In the genomic region with DNA sequence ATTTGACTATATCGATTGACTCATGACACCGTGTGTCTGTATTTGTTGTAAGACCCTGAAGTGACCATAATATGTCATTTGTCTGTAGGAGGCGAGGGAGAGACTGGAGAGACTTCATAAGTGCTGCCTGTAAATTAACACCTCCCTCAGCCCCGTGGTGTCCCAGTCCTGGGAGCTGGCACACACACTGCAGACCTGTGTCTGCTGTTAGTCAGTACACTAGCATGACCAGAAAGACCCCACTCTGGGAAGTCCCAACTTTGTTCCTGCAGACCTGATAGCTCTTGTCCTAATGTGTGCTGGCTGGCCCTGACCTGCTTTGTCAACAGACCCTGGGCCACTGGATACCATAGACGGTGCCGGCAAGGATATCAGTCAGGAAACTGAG, we compare ENCODE assay signal across 9 mouse cellular contexts. TPM values are rescaled to one million over a fixed set of nuclear protein-coding genes. Genes with fewer than 3 reads are reported as not detected.
DNase-seq lines count a peak whose midpoint lies in the region; ATAC-seq and TF ChIP-seq lines count a peak whose summit lies in the region.
"Had no signal": no experiment of that assay in that cellular context is flagged by ENCODE, and none has a peak within 500 bp of the region (broad histone marks: within the 10 kb centered on the region; RNA-seq: fewer than 3 reads in every experiment).

No protein-coding gene starts in this region.

- no peak for TF ChIP-seq CTCF in thymus, adult 2 months (IDR thresholded peaks at IDR 0.05; ENCODE audit: borderline replicate concordance, control insufficient read depth, extremely low read depth, insufficient read depth, low read length, poor library complexity)

- peak overlapping the region; percentile 67 for H3K4me2 ChIP-seq in kidney, embryonic 16.5 days (replicated peaks; ENCODE audit: low read depth, low read length)
- H3K4me2 ChIP-seq in embryonic facial prominence, embryonic 14.5 days (ENCODE audit: low read depth, low read length), result peak overlapping the region; percentile 81
- H3K4me2 ChIP-seq in intestine, embryonic 16.5 days (ENCODE audit: low read depth, low read length), result peak overlapping the region; percentile 84
- peak overlapping the region; percentile 72 for H3K4me2 ChIP-seq in neural tube, embryonic 14.5 days (ENCODE audit: low read depth, low read length)

- peak overlapping the region; percentile 91 for H3K4me3 ChIP-seq in kidney, embryonic 16.5 days (ENCODE audit: low read length)
- H3K4me3 ChIP-seq in embryonic facial prominence, embryonic 14.5 days (ENCODE audit: low read depth, low read length), result peak overlapping the region; percentile 81
- H3K4me3 ChIP-seq in intestine, embryonic 16.5 days (ENCODE audit: low read length), result peak overlapping the region; percentile 70
- H3K4me3 ChIP-seq in neural tube, embryonic 14.5 days (ENCODE audit: low read depth, low read length), result no peak overlapping the region; the same call in 1 of the 2 replicates
- H3K4me3 ChIP-seq in thymus, adult 2 months (ENCODE audit: control insufficient read depth, insufficient read depth, low read length), result no peak overlapping the region

- TF ChIP-seq POLR2A in thymus, adult 2 months (IDR thresholded peaks at IDR 0.05; ENCODE audit: control insufficient read depth, extremely low read depth, insufficient read depth, low read length, poor library complexity), result no peak

- H3K27ac ChIP-seq in kidney, embryonic 16.5 days (ENCODE audit: low read length), result no peak overlapping the region
- H3K27ac ChIP-seq in embryonic facial prominence, embryonic 14.5 days (replicated peaks; ENCODE audit: low read depth, low read length), result no peak overlapping the region
- peak overlapping the region; percentile 5; the same call in 1 of the 2 replicates for H3K27ac ChIP-seq in intestine, embryonic 16.5 days (ENCODE audit: low read length)
- no peak overlapping the region for H3K27ac ChIP-seq in neural tube, embryonic 14.5 days (ENCODE audit: low read depth, low read length)
- no peak overlapping the region for H3K27ac ChIP-seq in thymus, adult 2 months (ENCODE audit: control insufficient read depth, insufficient read depth, low read length)

- peaks cover 42% of the 10 kb centered on the region for H3K4me1 ChIP-seq in kidney, embryonic 16.5 days (ENCODE audit: insufficient read depth, low read length)
- peaks cover 41% of the 10 kb centered on the region for H3K4me1 ChIP-seq in embryonic facial prominence, embryonic 14.5 days (ENCODE audit: control insufficient read depth, insufficient read depth, low read length)
- H3K4me1 ChIP-seq in intestine, embryonic 16.5 days (ENCODE audit: control insufficient read depth, insufficient read depth, low read length), result peaks cover 45% of the 10 kb centered on the region
- peaks cover 36% of the 10 kb centered on the region for H3K4me1 ChIP-seq in neural tube, embryonic 14.5 days (ENCODE audit: control insufficient read depth, insufficient read depth, low read length)
- peaks cover 46% of the 10 kb centered on the region for H3K4me1 ChIP-seq in thymus, adult 2 months (replicated peaks; ENCODE audit: control insufficient read depth, insufficient read depth, low read length)

- H3K9me3 ChIP-seq in kidney, embryonic 16.5 days (ENCODE audit: low read length), result no peaks in the 10 kb centered on the region
- H3K9me3 ChIP-seq in embryonic facial prominence, embryonic 14.5 days (ENCODE audit: control insufficient read depth, low read length), result no peaks in the 10 kb centered on the region
- H3K9me3 ChIP-seq in intestine, embryonic 16.5 days (ENCODE audit: control insufficient read depth, low read length), result no peaks in the 10 kb centered on the region
- no peaks in the 10 kb centered on the region for H3K9me3 ChIP-seq in neural tube, embryonic 14.5 days (ENCODE audit: control insufficient read depth, low read length)

- DNase-seq in kidney, postnatal 25 days, result no peak
- DNase-seq in embryonic facial prominence, embryonic 14.5 days (ENCODE audit: low spot score), result no peak
- DNase-seq in thymus, adult 2 months, result no peak
- DNase-seq in urinary bladder, postnatal 36 days (ENCODE audit: low spot score in 2 of 2), result no peak
- no peak for DNase-seq in layer of hippocampus, adult 18-20 months (ENCODE audit: low spot score in 2 of 2)
- DNase-seq: thymus, postnatal 4 days had no signal

- no peaks in the 10 kb centered on the region for H3K36me3 ChIP-seq in kidney, embryonic 16.5 days (ENCODE audit: insufficient read depth, low read length)
- H3K36me3 ChIP-seq in embryonic facial prominence, embryonic 14.5 days (ENCODE audit: control insufficient read depth, insufficient read depth, low read length), result 0 out of 2 replicates have a peak, but pooled peaks cover 4% of the 10 kb centered on the region
- no peaks in the 10 kb centered on the region for H3K36me3 ChIP-seq in intestine, embryonic 16.5 days (ENCODE audit: control insufficient read depth, insufficient read depth, low read length)
- no peaks in the 10 kb centered on the region for H3K36me3 ChIP-seq in neural tube, embryonic 14.5 days (ENCODE audit: control insufficient read depth, insufficient read depth, low read length)
- no peaks in the 10 kb centered on the region for H3K36me3 ChIP-seq in thymus, adult 2 months (ENCODE audit: control insufficient read depth, insufficient read depth, low read length)

- peak overlapping the region; percentile 61 for H3K9ac ChIP-seq in kidney, embryonic 16.5 days (replicated peaks; ENCODE audit: low read length)
- peak overlapping the region; percentile 92 for H3K9ac ChIP-seq in embryonic facial prominence, embryonic 14.5 days (ENCODE audit: low read depth, low read length)
- H3K9ac ChIP-seq in intestine, embryonic 16.5 days (ENCODE audit: low read depth, low read length), result peak overlapping the region; percentile 96
- H3K9ac ChIP-seq in neural tube, embryonic 14.5 days (replicated peaks; ENCODE audit: low read depth, low read length), result no peak overlapping the region; the same call in 1 of the 2 replicates

- 23% methylated on average over 6 of the region's 6 CpGs for WGBS in kidney, embryonic 16.5 days
- WGBS in embryonic facial prominence, embryonic 14.5 days, result 62% methylated on average over 6 of the region's 6 CpGs
- WGBS in intestine, embryonic 16.5 days, result 43% methylated on average over 6 of the region's 6 CpGs
- WGBS in neural tube, embryonic 14.5 days, result 75% methylated on average over 6 of the region's 6 CpGs
- 77% methylated on average over 6 of the region's 6 CpGs for WGBS in thymus, adult 2 months

- no peak for ATAC-seq in kidney, embryonic 16.5 days (ENCODE audit: low FRiP score, low TSS enrichment)
- ATAC-seq in embryonic facial prominence, embryonic 14.5 days (ENCODE audit: low read depth), result no peak
- ATAC-seq in intestine, embryonic 16.5 days, result no peak
- ATAC-seq in neural tube, embryonic 14.5 days (ENCODE audit: low read depth), result no peak

- H3K27me3 ChIP-seq in kidney, embryonic 16.5 days (ENCODE audit: insufficient read depth, low read length), result no peaks in the 10 kb centered on the region
- no peaks in the 10 kb centered on the region for H3K27me3 ChIP-seq in embryonic facial prominence, embryonic 14.5 days (replicated peaks; ENCODE audit: control insufficient read depth, insufficient read depth, low read length)
- H3K27me3 ChIP-seq in intestine, embryonic 16.5 days (replicated peaks; ENCODE audit: control insufficient read depth, insufficient read depth, low read length), result no peaks in the 10 kb centered on the region
- no peaks in the 10 kb centered on the region for H3K27me3 ChIP-seq in neural tube, embryonic 14.5 days (ENCODE audit: control insufficient read depth, insufficient read depth, low read length)
- H3K27me3 ChIP-seq in thymus, adult 2 months (ENCODE audit: control insufficient read depth, insufficient read depth, low read length), result no peaks in the 10 kb centered on the region

RNA-seq across cellular contexts. Expression of gene Slc9a1, which starts 2.8 kb away (rescaled TPM):
- polyA plus RNA-seq in kidney, embryonic 16.5 days (2015; fragmentation: Nextera tagmentation; extraction: Ambion mirVana), result 9.5 and 10.7 TPM in 2 replicates
- 9.2 and 11.0 TPM in 2 replicates for polyA plus RNA-seq in embryonic facial prominence, embryonic 14.5 days (2014; fragmentation: Nextera tagmentation; extraction: Ambion mirVana)
- polyA plus RNA-seq in intestine, embryonic 16.5 days (2015; fragmentation: Nextera tagmentation; extraction: Ambion mirVana), result 9.1 and 9.2 TPM in 2 replicates
- polyA plus RNA-seq in neural tube, embryonic 14.5 days (2014; fragmentation: Nextera tagmentation; extraction: Ambion mirVana), result 8.0 and 9.7 TPM in 2 replicates
- polyA plus RNA-seq in thymus, adult 2 months (2012; rRNA removed), result 77.9 and 89.8 TPM in 2 replicates
- 10 to 100 TPM; 62.2 to 62.9 TPM for total RNA-seq in layer of hippocampus, adult 18-20 months (2021)

RNA-seq across cellular contexts. Expression of gene Wdtc1, which starts 19.0 kb away (rescaled TPM):
- 12.9 and 14.4 TPM in 2 replicates for polyA plus RNA-seq in kidney, embryonic 16.5 days (2015; fragmentation: Nextera tagmentation; extraction: Ambion mirVana)
- 17.4 and 17.6 TPM in 2 replicates for polyA plus RNA-seq in embryonic facial prominence, embryonic 14.5 days (2014; fragmentation: Nextera tagmentation; extraction: Ambion mirVana)
- 11.4 and 12.8 TPM in 2 replicates for polyA plus RNA-seq in intestine, embryonic 16.5 days (2015; fragmentation: Nextera tagmentation; extraction: Ambion mirVana)
- polyA plus RNA-seq in neural tube, embryonic 14.5 days (2014; fragmentation: Nextera tagmentation; extraction: Ambion mirVana), result 22.3 and 24.5 TPM in 2 replicates
- 107 and 124 TPM in 2 replicates for polyA plus RNA-seq in thymus, adult 2 months (2012; rRNA removed)
- total RNA-seq in layer of hippocampus, adult 18-20 months (2021), result 10 to 100 TPM; 79.6 to 83.1 TPM

Comparison
In these comparisons a context has a peak if more than half of its experiments do, and no peak if none do; other contexts are left out.
1. H3K4me3 ChIP-seq: peak in kidney, embryonic 16.5 days (single experiment), embryonic facial prominence, embryonic 14.5 days (single experiment) and intestine, embryonic 16.5 days (single experiment); none in neural tube, embryonic 14.5 days (single experiment) and thymus, adult 2 months (single experiment).
2. Peak in every context shown above with its lines, with median percentiles within 50 percentile points of each other: H3K4me2 ChIP-seq.